Mouse (Mus musculus) heart, adult 18-20 months (tissue): ENCODE measurements around the gene H2al1i. TPM values are rescaled to one million over a fixed set of nuclear protein-coding genes. Genes with fewer than 3 reads are reported as not detected.
"Not testable (repeated sequence)": the region's sequence is repeated elsewhere in the genome, so short reads cannot be mapped to it uniquely, and the experiment has no call there.

Experiments used
- DNase-seq, 2 experiments: peaks; one replicate each; pipeline ENCODE4 v3.0.0; 2021 to 2022; ENCODE audit warnings: mixed read lengths in 1 of 2
- long read RNA-seq, 2 experiments: library from polyadenylated mRNA; stranded (forward); transcript quantifications; one replicate each; pipeline ENCODE4 v2.0.0; 2021
- total RNA-seq, 2 experiments: library from RNA; stranded (reverse); gene quantifications; 2 replicates each; pipeline ENCODE4 v1.2.3; 2021

The H2al1i gene
- total RNA-seq, result not detected
- long read RNA-seq, experiment 1, result 0 reads
- long read RNA-seq, experiment 2, result 0 reads

- DNase-seq, result not testable (repeated sequence)
These were observed at the start of gene H2al1i for GRCm38 (mm10) chrX:11324359-11324758. TSS of gene H2al1i (plus strand) at chrX:11324659.

- DNase-seq, result no peak
These were observed 47.4 kb upstream of the H2al1i start for GRCm38 (mm10) chrX:11277083-11277482.

GRCm38 (mm10) chrX:11280741-11281140, 43.7 kb upstream of the H2al1i start:
- no peak for DNase-seq

- peak; percentile 16 to 34 for DNase-seq
These were observed 36.1 kb upstream of the H2al1i start for GRCm38 (mm10) chrX:11288306-11288882.

GRCm38 (mm10) chrX:11289244-11289643, 35.2 kb upstream of the H2al1i start:
- no peak for DNase-seq

GRCm38 (mm10) chrX:11298957-11299356, 25.5 kb upstream of the H2al1i start, which contains the start of gene H2al1a:
TSS of gene H2al1a (plus strand) at chrX:11299257.
- DNase-seq, result not testable (repeated sequence)

- DNase-seq, result not testable (repeated sequence)
These were observed 22.3 kb upstream of the H2al1i start, which contains the start of gene H2al1b for GRCm38 (mm10) chrX:11302132-11302531. TSS of gene H2al1b (plus strand) at chrX:11302432.

- not testable (repeated sequence) for DNase-seq
These were observed 19.1 kb upstream of the H2al1i start, which contains the start of gene H2al1c for GRCm38 (mm10) chrX:11305355-11305754. TSS of gene H2al1c (plus strand) at chrX:11305655.

- DNase-seq, result not testable (repeated sequence)
These were observed 15.9 kb upstream of the H2al1i start, which contains the start of gene H2al1d for GRCm38 (mm10) chrX:11308524-11308923. TSS of gene H2al1d (plus strand) at chrX:11308824.

- not testable (repeated sequence) for DNase-seq
These were observed 12.8 kb upstream of the H2al1i start, which contains the start of gene H2al1e for GRCm38 (mm10) chrX:11311634-11312033. TSS of gene H2al1e (plus strand) at chrX:11311934.

GRCm38 (mm10) chrX:11314858-11315257, 9.6 kb upstream of the H2al1i start, which contains the start of gene H2al1f:
TSS of gene H2al1f (plus strand) at chrX:11315158.
- DNase-seq, result not testable (repeated sequence)

GRCm38 (mm10) chrX:11317956-11318355, 6.5 kb upstream of the H2al1i start, which contains the start of gene H2al1g:
TSS of gene H2al1g (plus strand) at chrX:11318256.
- not testable (repeated sequence) for DNase-seq

GRCm38 (mm10) chrX:11321192-11321591, 3.3 kb upstream of the H2al1i start, which contains the start of gene H2al1h:
TSS of gene H2al1h (plus strand) at chrX:11321492.
- not testable (repeated sequence) for DNase-seq

GRCm38 (mm10) chrX:11327522-11327921, 3.1 kb downstream of the H2al1i start, which contains the start of gene H2al1j:
TSS of gene H2al1j (plus strand) at chrX:11327822.
- not testable (repeated sequence) for DNase-seq

- peak; percentile 22 to 26 for DNase-seq
These were observed 21.3 kb downstream of the H2al1i start for GRCm38 (mm10) chrX:11345762-11346161.

GRCm38 (mm10) chrX:11346756-11347155, 22.3 kb downstream of the H2al1i start:
- DNase-seq, result no peak

GRCm38 (mm10) chrX:11360823-11361222, 36.4 kb downstream of the H2al1i start:
- no peak for DNase-seq

GRCm38 (mm10) chrX:11361261-11361660, 36.8 kb downstream of the H2al1i start:
- DNase-seq, result no peak

GRCm38 (mm10) chrX:11363890-11364289, 39.4 kb downstream of the H2al1i start:
- no peak for DNase-seq

- DNase-seq, result no peak
These were observed 40.7 kb downstream of the H2al1i start for GRCm38 (mm10) chrX:11365151-11365550.
